Mouse (Mus musculus) cortical plate, adult 2 months (tissue): Measurements from ENCODE around the gene Prcc.

Experiments
- CTCF ChIP-seq: fragments of 200-500 bp; IDR thresholded peaks from 2 replicates; pipeline ENCODE4 v1.5.1; 2011; ENCODE audit warnings: mild to moderate bottlenecking, control low read depth, low read length; ENCODE audit not compliant: insufficient read depth; ENCODE audit errors: extremely low read depth
- POLR2A ChIP-seq: fragments of 200-500 bp; IDR thresholded peaks from 2 replicates; pipeline ENCODE4 v1.6.1; 2011; ENCODE audit warnings: mild to moderate bottlenecking, low read length, control low read depth; ENCODE audit not compliant: insufficient read depth; ENCODE audit errors: extremely low read depth

DNA sequence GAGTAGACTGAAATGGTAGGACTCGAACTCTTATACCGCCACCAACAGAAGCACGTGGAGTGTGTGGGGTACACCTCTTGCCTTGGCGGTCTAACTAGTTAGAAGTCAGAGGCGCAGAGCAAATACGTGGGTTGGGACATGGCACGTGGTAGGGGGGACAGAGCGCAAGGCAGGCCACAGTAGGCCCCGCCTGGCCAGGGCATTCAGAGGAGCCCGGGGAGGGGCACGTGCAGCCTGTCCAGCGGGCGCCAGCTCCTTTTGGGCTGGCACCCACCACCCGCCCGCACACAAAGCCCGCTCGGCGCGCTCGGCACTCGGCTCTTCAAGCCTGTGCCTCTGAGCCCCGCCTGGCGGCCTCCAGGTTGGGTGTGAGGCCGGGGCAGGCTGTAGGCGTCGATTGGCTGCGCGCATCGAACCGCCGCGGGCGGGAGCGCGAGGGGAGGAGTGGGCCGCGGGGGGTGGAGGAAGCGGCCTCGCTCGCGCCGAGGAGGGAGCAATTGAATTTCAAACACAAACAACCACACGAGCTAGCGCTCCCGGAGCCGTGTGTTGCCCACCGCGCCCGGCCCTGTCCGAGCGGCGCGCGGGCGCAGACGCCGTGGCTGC lies 20.6 kb upstream of the Prcc start, which contains the start of gene Hdgf:
- TF ChIP-seq POLR2A (peak; percentile 42; the same call in 1 of the 2 replicates), CTCF (no peak)
